In genomic region chr5:103923101-103923500, GRCm38 (mm10) we compare ENCODE assay signal across 17 mouse cellular contexts. TPM values are rescaled to one million over a fixed set of nuclear protein-coding genes. Genes with fewer than 3 reads are reported as not detected.
DNase-seq lines count a peak whose midpoint lies in the region.
"Had no signal": no experiment of that assay in that cellular context is flagged by ENCODE, and none has a peak within 500 bp of the region (broad histone marks: within the 10 kb centered on the region; RNA-seq: fewer than 3 reads in every experiment).

No protein-coding gene starts in this region.

- intact Hi-C loops in heart, postnatal 14 days (cut with DNase I), result no loop called here
- intact Hi-C loops in heart, postnatal 36 days (cut with DNase I), result no loop called here

- DNase-seq in heart, postnatal 14 days, result peak; percentile 22 to 35
- DNase-seq in heart, postnatal 36 days, result no peak
- DNase-seq in 3134 (ENCODE audit: extremely low read depth, insufficient read length, low spot score) (peak; percentile 32), 3T3-L1 (ENCODE audit: low read depth, low spot score) (peak; percentile 35), ZHBTc4 (ENCODE audit: low read depth, low spot score) (peak; percentile 20)
- DNase-seq in testis, postnatal 10 days (ENCODE audit: low spot score), result no peak
- no peak for DNase-seq in right cerebral cortex, postnatal 25 days
- DNase-seq: adrenal gland, postnatal 36 days; cerebellum, adult 11 months; cerebellum, adult 9-10 months; cerebellum, postnatal 25 days; gastrocnemius, postnatal 14 days; kidney, adult 11 months had no signal

RNA-seq across cellular contexts. Expression of gene Klhl8, which starts 12.0 kb away (rescaled TPM):
- total RNA-seq in heart, postnatal 14 days (2021), result 10 to 100 TPM; 13.0 to 13.9 TPM
- total RNA-seq in heart, postnatal 36 days (2021), result 10 to 100 TPM; 11.1 to 12.8 TPM

RNA-seq across cellular contexts. Expression of gene Hsd17b13, which starts 54.1 kb away (rescaled TPM):
- total RNA-seq in heart, postnatal 14 days (2021), result not detected
- total RNA-seq in heart, postnatal 36 days (2021), result not detected
- total RNA-seq: adrenal gland, adult 18-20 months; ES-E14; gastrocnemius, postnatal 14 days; hematopoietic stem cell, adult 5-6 weeks; hindbrain, postnatal 0 days had no signal

Comparison
In these comparisons a context has a peak if more than half of its experiments do, and no peak if none do; other contexts are left out.
1. DNase-seq: peak in heart, postnatal 14 days (2 of 2), 3134 (single experiment), 3T3-L1 (single experiment) and ZHBTc4 (single experiment); none in heart, postnatal 36 days (0 of 2), testis, postnatal 10 days (single experiment) and right cerebral cortex, postnatal 25 days (single experiment).